Mouse (Mus musculus) ES-E14 (cell line): ENCODE results near the gene Mical2. TPM values are rescaled to one million over a fixed set of nuclear protein-coding genes. Genes with fewer than 3 reads are reported as not detected.

ENCODE experiments used
- DNase-seq: peaks from one replicate; pipeline ENCODE4 v3.0.0-alpha.2; 2013; ENCODE audit warnings: low read depth, low spot score
- H3K27ac ChIP-seq: 2 replicates; pipeline ENCODE4 v1.5.1; 2012; ENCODE audit warnings: low read depth, mild to moderate bottlenecking, low read length, moderate library complexity, mixed read lengths; ENCODE audit not compliant: poor library complexity, insufficient read depth, severe bottlenecking
- H3K36me3 ChIP-seq: 2 replicates; pipeline ENCODE4 v1.6.1; 2012; ENCODE audit warnings: mild to moderate bottlenecking, low read length, moderate library complexity, mixed read lengths; ENCODE audit not compliant: control insufficient read depth, poor library complexity, insufficient read depth, severe bottlenecking
- H3K4me1 ChIP-seq, 2 experiments: fragments of 150-350 bp in 1 of 2; sonication (generic) in 1 of 2; 2 replicates each; pipeline ENCODE4 v1.6.1; 2012; ENCODE audit warnings: low read length in 2 of 2, mild to moderate bottlenecking in 1 of 2, mixed read lengths in 1 of 2; ENCODE audit not compliant: control insufficient read depth in 2 of 2, insufficient read depth in 2 of 2, poor library complexity in 1 of 2
- H3K4me3 ChIP-seq, 2 experiments: fragments of 150-350 bp in 1 of 2; sonication (generic) in 1 of 2; 2 replicates each; pipeline ENCODE4 v1.5.1; 2012; ENCODE audit warnings: low read length in 2 of 2, low read depth in 1 of 2, mild to moderate bottlenecking in 1 of 2, mixed read lengths in 1 of 2; ENCODE audit not compliant: insufficient read depth in 1 of 2, poor library complexity in 1 of 2, severe bottlenecking in 1 of 2
- H3K9ac ChIP-seq: 2 replicates; pipeline ENCODE4 v1.6.1; 2012; ENCODE audit warnings: low read depth, mild to moderate bottlenecking, low read length, mixed read lengths; ENCODE audit not compliant: poor library complexity, insufficient read depth, severe bottlenecking
- H3K9me3 ChIP-seq: fragments of 150-350 bp; sonication (generic); 2 replicates; pipeline ENCODE4 v1.6.1; 2012; ENCODE audit warnings: low read depth, mild to moderate bottlenecking, low read length; ENCODE audit not compliant: control insufficient read depth, insufficient read depth
- CHD2 ChIP-seq: IDR thresholded peaks from 2 replicates; pipeline ENCODE4 v1.6.1; 2014; ENCODE audit warnings: mild to moderate bottlenecking, low read depth, low read length, inconsistent platforms
- HCFC1 ChIP-seq: IDR thresholded peaks from 2 replicates; pipeline ENCODE4 v1.6.1; 2012; ENCODE audit warnings: low read length, inconsistent platforms, borderline replicate concordance; ENCODE audit not compliant: insufficient read depth
- MAFK ChIP-seq: IDR thresholded peaks from 2 replicates; pipeline ENCODE4 v1.6.1; 2014; ENCODE audit warnings: mild to moderate bottlenecking, low read depth, low read length, inconsistent platforms; ENCODE audit not compliant: insufficient read depth
- ZC3H11A ChIP-seq: IDR thresholded peaks from 2 replicates; pipeline ENCODE4 v1.6.1; 2012; ENCODE audit warnings: low read depth, mild to moderate bottlenecking, inconsistent platforms, low read length, borderline replicate concordance
- ZNF384 ChIP-seq: IDR thresholded peaks from 2 replicates; pipeline ENCODE4 v1.6.1; 2012; ENCODE audit warnings: low read depth, low read length, inconsistent platforms
- in situ Hi-C, 2 experiments: fragments of 600-800 bp; cut with MboI; formaldehyde crosslinking; loops; one replicate each; pipeline ENCODE4 v1.15.1; 2025; ENCODE audit warnings: low sequenced_read_pairs in 2 of 2, inconsistent platforms in 1 of 2; ENCODE audit not compliant: unreplicated experiment in 2 of 2
- total RNA-seq: library from RNA; depleted of rRNA; stranded (reverse); fragments of 300-350 nt; gene quantifications from 2 replicates; pipeline ENCODE4 v1.2.3, GENCODE M21; 2012

The Mical2 gene
- total RNA-seq, 1 experiment = 9.9 TPM

GRCm38 (mm10) chr7:112319419-112319818, 93.8 kb downstream of the Mical2 start:
- DNase-seq = no peak
- in situ Hi-C loops = no loop called here
- TF ChIP-seq HCFC1 = no peak
- no peak for TF ChIP-seq CHD2
- no peak for TF ChIP-seq ZC3H11A
- no peak for TF ChIP-seq ZNF384
- no peak for TF ChIP-seq MAFK
- no peaks in the 10 kb centered on the region for H3K36me3 ChIP-seq
- H3K27ac ChIP-seq = no peak overlapping the region
- H3K9me3 ChIP-seq = no peaks in the 10 kb centered on the region
- H3K4me3 ChIP-seq = no peak overlapping the region
- no peaks in the 10 kb centered on the region for H3K4me1 ChIP-seq
- H3K9ac ChIP-seq = no peak overlapping the region

DNA sequence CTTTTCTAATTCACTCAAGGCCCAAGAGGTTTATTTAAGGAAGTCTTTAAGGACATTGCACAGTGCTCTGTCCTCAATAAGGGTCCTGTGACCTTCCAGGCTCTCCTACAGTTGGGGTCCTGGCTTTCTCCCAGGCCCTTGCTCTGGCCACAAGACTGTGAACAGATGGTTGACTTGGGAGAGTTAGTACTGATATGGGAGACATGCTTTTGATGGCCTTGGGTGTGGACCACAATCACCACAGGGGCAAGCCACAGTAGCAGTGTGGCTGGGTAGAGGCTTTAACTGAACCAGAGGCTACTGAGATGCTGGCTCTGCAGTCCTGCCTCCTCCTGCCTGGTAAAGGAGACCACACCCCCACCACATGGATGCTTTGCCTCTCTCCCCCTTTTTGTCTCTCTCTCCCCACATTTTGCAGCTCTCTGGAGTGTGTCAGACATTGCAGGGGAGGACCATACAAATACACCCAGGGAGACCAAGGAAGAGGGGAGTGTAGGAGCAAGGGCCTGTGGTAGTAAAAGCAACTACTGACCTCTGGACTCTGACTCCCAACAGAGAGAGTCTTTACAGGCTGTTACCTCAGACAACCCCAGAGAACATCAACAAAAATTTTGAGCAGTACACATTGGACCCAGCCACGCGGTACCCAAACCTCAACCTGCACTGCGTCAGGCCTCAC, 94.5 kb downstream of the Mical2 start:
- in situ Hi-C loops = no loop called here
- H3K27ac ChIP-seq = no peak overlapping the region
- H3K9me3 ChIP-seq = no peaks in the 10 kb centered on the region

DNA sequence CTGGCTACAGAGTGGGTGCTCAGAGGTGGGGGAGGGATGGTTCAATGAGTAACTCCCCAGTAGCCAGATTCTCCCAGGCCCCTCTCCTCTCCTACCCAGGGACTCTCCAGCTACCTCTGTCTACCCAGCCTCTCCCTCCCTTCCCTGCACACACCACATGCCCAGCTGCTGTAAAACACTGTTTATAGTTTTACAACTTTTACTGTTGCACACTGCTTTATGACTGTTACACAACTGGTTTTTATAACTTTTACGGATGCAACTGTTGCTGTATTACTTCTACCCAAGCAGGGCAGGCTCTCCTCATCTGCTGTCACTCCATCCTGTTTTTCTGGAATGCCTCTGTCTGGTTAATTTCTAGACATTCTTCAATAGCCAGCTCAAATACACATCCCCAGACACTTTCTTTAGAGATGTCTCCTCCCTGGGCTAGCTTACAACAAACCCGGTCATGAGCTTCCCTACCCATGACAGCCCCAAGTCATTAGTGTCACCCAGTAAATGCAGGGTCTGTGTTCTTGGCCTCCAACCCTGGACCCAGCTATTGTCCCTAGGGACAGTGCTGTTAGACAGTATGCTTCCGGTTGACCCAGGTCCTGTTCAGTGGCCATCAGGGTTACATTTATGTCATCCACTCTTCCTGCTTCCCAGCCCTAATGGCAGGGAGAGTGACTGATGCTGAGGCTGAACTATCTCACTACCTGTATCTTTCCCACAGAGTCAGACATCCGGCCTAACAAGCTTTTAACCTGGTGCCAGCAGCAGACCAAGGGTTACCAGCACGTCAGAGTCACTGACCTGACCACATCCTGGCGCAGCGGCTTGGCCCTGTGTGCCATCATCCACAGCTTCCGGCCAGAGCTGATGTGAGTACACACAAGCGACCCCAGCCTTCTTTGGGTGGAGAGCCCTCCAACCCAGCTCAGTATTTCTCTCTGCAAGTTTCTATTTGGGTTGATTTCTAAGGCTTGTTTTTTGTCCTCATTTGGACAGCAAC, 96.4 kb downstream of the Mical2 start:
- Histone ChIP-seq H3K4me1 (no peaks in the 10 kb centered on the region), H3K9me3 (no peaks in the 10 kb centered on the region), H3K9ac (no peak overlapping the region), H3K4me3 (no peak overlapping the region), H3K27ac (no peak overlapping the region), H3K36me3 (no peaks in the 10 kb centered on the region)
- DNase-seq = no peak
- in situ Hi-C loops = no loop called here
- TF ChIP-seq HCFC1 = no peak
- TF ChIP-seq ZC3H11A = no peak
- TF ChIP-seq CHD2 = no peak
- no peak for TF ChIP-seq ZNF384
- no peak for TF ChIP-seq MAFK

More for the DNA sequence above, 94.5 kb downstream of the Mical2 start:
- TF ChIP-seq ZC3H11A (no peak), CHD2 (no peak), HCFC1 (no peak)
- no peak for DNase-seq
- no peaks in the 10 kb centered on the region for H3K36me3 ChIP-seq
- no peak overlapping the region for H3K9ac ChIP-seq
- H3K4me3 ChIP-seq = no peak overlapping the region
- no peaks in the 10 kb centered on the region for H3K4me1 ChIP-seq

- no peak for TF ChIP-seq CHD2
- TF ChIP-seq HCFC1 = no peak
- TF ChIP-seq ZC3H11A = no peak
- no peak for TF ChIP-seq MAFK
- TF ChIP-seq ZNF384 = no peak
- Histone ChIP-seq H3K4me3 (no peak overlapping the region), H3K36me3 (no peaks in the 10 kb centered on the region), H3K9me3 (no peaks in the 10 kb centered on the region), H3K9ac (no peak overlapping the region), H3K27ac (no peak overlapping the region), H3K4me1 (no peaks in the 10 kb centered on the region)
- DNase-seq = no peak
- in situ Hi-C loops = no loop called here
Measured at GRCm38 (mm10) chr7:112324577-112324976, 98.9 kb downstream of the Mical2 start.
